Mouse (Mus musculus): ENCODE data around the gene Madd. TPM values are rescaled to one million over a fixed set of nuclear protein-coding genes. Genes with fewer than 3 reads are reported as not detected.
A peak's percentile ranks its signal among the peaks of the same experiment; 100 is the strongest.

Madd gene
- polyA plus RNA-seq, 1 experiment = 152 TPM

DNA sequence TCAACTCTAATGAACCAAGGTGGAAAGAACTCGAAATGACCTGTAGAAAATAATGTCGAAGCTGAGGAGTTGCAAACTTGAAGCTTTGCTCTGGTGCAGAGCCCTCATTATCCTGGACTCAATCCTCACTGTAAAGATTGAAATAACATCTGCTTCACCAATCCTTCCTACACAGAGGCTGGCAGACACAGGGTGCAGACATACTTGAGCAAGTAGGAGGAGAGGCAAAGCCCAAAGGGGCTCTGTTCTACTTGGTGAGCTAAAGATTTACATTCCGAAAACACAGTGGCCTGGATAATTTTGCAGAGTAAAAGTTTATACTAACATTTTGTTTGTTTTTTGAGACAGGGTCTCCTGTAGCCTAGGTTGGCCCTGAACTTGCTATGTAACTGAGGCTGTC is 15.3 kb upstream of the Madd start:
- no peak overlapping the region for H3K4me3 ChIP-seq (ENCODE audit: insufficient read depth, low read length)
- H3K27ac ChIP-seq (ENCODE audit: insufficient read depth, low read length) = no peak overlapping the region
- TF ChIP-seq CTCF (IDR thresholded peaks at IDR 0.05; ENCODE audit: extremely low read depth, insufficient read depth, low read length) = no peak
- TF ChIP-seq POLR2A (IDR thresholded peaks at IDR 0.05; ENCODE audit: extremely low read depth, insufficient read depth, low read length) = no peak
- peaks cover 8% of the 10 kb centered on the region; the same call in 1 of the 2 replicates for H3K4me1 ChIP-seq (ENCODE audit: control insufficient read depth, insufficient read depth, low read length)

DNA sequence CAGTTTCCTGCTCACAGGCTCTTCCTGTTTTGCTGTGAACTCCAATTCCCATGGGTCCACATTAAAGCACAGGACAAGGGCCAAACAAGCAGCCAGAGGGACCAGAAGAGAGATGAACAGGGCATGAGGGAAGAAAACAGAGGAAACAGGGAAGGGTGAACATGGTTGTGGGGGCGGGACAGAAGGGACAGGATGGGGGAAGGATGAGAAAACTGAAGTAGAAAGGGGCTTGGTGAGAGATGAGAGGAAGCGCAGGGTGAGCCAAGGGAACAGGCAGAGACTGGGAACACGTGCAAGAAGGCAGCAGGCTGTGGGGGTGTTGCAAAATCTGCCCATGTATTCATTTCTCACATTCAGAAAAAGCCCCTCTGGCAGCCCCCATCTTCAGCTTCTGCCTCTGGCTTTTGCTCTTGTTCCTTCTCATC is 13.0 kb upstream of the Madd start:
- H3K4me1 ChIP-seq (ENCODE audit: control insufficient read depth, insufficient read depth, low read length) = peaks cover 5% of the 10 kb centered on the region; the same call in 1 of the 2 replicates
- no peak overlapping the region for H3K4me3 ChIP-seq (ENCODE audit: insufficient read depth, low read length)
- 0 out of 2 replicates have a peak overlapping the region, but pooled peaks have one; percentile 19 for H3K27ac ChIP-seq (ENCODE audit: insufficient read depth, low read length)
- TF ChIP-seq POLR2A (IDR thresholded peaks at IDR 0.05; ENCODE audit: extremely low read depth, insufficient read depth, low read length) (no peak), CTCF (IDR thresholded peaks at IDR 0.05; ENCODE audit: extremely low read depth, insufficient read depth, low read length) (no peak)

DNA sequence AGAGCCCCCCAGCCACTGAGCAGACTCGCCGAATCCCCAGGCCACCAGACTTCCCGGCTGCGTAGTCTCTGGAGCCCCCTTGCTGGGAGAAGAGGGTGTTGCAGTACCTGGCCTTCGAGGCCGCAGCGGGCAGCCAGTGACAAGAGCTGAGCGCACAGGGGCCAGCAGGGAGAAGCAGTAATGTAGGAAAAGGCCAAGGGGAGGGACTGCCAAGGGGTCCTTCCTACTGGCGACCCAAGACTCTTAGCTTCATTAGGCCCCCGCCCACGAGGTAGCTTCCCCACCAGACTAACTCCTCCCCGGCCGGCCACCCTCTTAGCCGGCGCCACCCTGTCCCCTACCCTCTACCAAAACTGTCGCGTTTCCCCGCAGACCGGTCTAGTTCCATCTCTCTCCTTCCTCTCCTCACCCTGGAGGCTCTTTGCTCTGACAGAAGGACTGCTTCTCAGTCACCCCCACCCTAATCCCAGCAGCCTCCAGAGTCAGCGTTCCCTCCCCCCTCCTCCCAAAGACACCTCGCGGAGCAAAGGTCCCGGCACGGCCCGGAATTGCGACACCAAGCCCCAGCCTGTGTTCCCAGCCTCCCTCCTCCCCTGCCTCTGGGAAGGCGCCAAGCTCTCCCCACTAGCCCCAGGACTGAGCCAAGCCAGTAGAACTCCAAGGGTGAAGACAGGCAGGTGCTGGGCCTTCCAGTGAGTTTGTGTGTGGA is 11.1 kb upstream of the Madd start:
- peak overlapping the region; percentile 51 for H3K27ac ChIP-seq (ENCODE audit: insufficient read depth, low read length)

DNA sequence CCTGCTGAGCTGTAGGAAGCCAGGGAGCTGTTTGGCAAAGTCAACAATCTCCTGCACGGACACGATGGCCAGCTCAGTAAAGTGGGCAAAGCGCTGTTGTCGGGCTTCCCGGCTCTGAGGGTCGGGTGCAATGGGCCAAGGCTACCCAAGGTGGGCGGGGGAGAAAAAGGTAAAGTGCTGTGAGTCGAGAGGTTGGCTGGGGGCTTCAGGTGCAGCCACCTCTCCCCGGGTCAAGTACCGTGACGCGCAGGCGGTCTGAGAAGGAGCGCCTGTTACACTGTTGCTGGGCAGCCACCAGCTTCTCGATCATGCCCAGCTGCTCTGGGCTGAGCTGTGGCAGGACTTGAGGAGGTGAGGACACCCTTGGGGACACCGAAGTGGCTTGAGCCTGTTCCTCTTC is 6.9 kb upstream of the Madd start:
- TF ChIP-seq CTCF (IDR thresholded peaks at IDR 0.05; ENCODE audit: extremely low read depth, insufficient read depth, low read length) (no peak), POLR2A (IDR thresholded peaks at IDR 0.05; ENCODE audit: extremely low read depth, insufficient read depth, low read length) (no peak)
- Histone ChIP-seq H3K27ac (ENCODE audit: insufficient read depth, low read length) (no peak overlapping the region), H3K4me1 (ENCODE audit: control insufficient read depth, insufficient read depth, low read length) (no peaks in the 10 kb centered on the region), H3K4me3 (ENCODE audit: insufficient read depth, low read length) (no peak overlapping the region)

More for the DNA sequence above, 11.1 kb upstream of the Madd start:
- Histone ChIP-seq H3K4me3 (ENCODE audit: insufficient read depth, low read length) (peak overlapping the region; percentile 30), H3K4me1 (ENCODE audit: control insufficient read depth, insufficient read depth, low read length) (peaks cover 5% of the 10 kb centered on the region; the same call in 1 of the 2 replicates)
- TF ChIP-seq POLR2A (IDR thresholded peaks at IDR 0.05; ENCODE audit: extremely low read depth, insufficient read depth, low read length) (no peak), CTCF (IDR thresholded peaks at IDR 0.05; ENCODE audit: extremely low read depth, insufficient read depth, low read length) (peak; percentile 57; the same call in 1 of the 2 replicates)

DNA sequence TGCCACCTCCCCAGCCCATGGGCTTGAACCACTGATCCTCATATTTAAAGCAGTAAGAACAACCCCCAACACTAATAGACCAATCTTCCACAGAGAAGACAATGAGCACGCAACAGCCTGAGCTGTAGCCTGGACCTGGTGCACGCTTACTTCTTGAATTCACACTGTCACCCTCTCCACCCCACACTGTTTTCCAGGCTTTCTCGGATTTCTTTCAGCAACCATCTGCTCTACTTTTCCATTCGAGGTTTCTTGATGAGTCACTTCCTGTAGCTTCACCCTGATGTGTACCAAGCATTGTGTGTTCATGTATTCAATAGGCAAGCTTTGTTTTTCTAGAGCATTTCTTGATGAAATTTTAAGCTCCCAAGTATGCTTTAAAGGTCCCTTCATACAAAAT is 3.8 kb upstream of the Madd start:
- no peak overlapping the region for H3K27ac ChIP-seq (ENCODE audit: insufficient read depth, low read length)

DNA sequence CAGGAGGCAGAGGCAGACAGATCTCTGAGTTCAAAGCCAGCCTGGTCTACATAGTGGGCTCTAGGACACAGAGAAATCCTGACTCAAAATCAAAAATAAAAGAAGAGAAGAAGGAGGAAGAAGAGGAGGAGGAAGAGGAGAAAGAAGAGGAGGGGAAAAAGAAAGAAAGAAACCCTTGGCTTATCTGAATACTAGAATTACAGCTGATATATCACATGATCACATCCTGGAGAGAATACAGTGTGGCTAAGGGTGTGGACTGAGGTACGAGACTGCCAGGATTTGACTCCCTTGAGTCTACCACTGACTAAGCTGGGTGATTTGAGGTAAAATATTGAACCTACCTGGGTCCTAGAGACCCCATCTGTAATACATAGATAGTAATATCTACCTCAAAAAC is 2.6 kb upstream of the Madd start:
- H3K4me3 ChIP-seq (ENCODE audit: insufficient read depth, low read length) = no peak overlapping the region
- TF ChIP-seq CTCF (IDR thresholded peaks at IDR 0.05; ENCODE audit: extremely low read depth, insufficient read depth, low read length) = no peak
- TF ChIP-seq POLR2A (IDR thresholded peaks at IDR 0.05; ENCODE audit: extremely low read depth, insufficient read depth, low read length) = no peak
- H3K27ac ChIP-seq (ENCODE audit: insufficient read depth, low read length) = no peak overlapping the region
- 0 out of 2 replicates have a peak, but pooled peaks cover 1% of the 10 kb centered on the region for H3K4me1 ChIP-seq (ENCODE audit: control insufficient read depth, insufficient read depth, low read length)

More for the DNA sequence above, 3.8 kb upstream of the Madd start:
- H3K4me3 ChIP-seq (ENCODE audit: insufficient read depth, low read length) = no peak overlapping the region
- no peak for TF ChIP-seq CTCF (IDR thresholded peaks at IDR 0.05; ENCODE audit: extremely low read depth, insufficient read depth, low read length)
- 0 out of 2 replicates have a peak, but pooled peaks cover 1% of the 10 kb centered on the region for H3K4me1 ChIP-seq (ENCODE audit: control insufficient read depth, insufficient read depth, low read length)

DNA sequence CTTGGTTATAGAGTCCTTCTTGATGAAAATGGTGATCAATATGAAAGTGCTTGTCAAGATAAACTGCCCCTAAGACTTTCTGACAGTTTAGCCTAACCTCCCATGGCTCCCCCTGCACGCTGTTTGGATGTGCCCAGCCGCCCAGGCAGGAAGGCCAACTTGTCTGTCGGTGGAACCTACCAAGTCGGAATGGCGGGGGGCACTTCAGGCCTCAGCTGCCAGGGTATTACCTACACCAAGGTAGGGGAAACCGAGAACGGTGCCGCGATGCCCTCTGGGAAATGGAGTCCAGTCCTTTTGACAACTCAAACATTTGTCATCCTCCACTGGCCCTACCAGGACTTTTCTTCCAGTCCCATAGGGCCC is 506 bp downstream of the Madd start:
- H3K4me1 ChIP-seq (ENCODE audit: control insufficient read depth, insufficient read depth, low read length) = peaks cover 3% of the 10 kb centered on the region; the same call in 1 of the 2 replicates
- peak overlapping the region; percentile 64 for H3K27ac ChIP-seq (ENCODE audit: insufficient read depth, low read length)
- H3K4me3 ChIP-seq (ENCODE audit: insufficient read depth, low read length) = peak overlapping the region; percentile 82
- no peak for TF ChIP-seq CTCF (IDR thresholded peaks at IDR 0.05; ENCODE audit: extremely low read depth, insufficient read depth, low read length)
- TF ChIP-seq POLR2A (IDR thresholded peaks at IDR 0.05; ENCODE audit: extremely low read depth, insufficient read depth, low read length) = no peak

DNA sequence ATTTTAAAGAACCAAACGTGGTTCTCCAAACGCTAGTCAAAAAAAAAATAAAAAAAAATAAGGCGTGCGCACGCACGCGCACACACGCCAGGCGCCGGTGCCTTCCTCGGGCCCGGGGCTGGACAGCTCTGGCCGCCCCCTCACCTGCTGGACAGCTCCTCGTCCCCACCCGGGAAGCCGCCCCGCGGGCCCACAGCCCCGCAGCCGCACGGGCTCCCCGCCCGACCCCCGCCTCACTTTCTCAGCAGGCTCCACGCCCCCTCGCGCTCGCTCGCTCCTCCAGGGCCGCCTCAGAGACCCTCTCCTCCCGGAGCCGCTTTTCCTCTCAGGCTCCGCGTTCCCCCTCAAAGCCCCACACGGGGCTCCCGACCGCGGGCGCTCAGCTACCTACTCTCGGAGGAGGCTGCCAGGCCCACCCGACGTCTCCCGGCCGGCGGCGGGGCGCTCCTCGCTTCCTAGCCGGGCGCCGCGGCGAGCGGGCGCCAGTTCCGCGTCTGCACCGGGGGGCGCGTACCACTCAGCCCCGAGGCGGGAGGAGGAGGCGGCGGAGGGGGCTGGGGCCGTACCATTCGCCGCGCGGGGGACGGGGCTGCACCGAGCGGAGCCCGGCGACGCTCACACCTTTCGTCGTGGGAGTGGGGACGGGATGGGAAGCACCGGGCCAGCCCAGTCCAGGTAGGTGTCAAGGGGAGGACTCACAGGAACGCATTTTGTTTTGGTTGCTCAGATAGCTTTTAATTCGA is 1.1 kb downstream of the Madd start:
- TF ChIP-seq POLR2A (IDR thresholded peaks at IDR 0.05; ENCODE audit: extremely low read depth, insufficient read depth, low read length) (no peak; the same call in 1 of the 2 replicates), CTCF (IDR thresholded peaks at IDR 0.05; ENCODE audit: extremely low read depth, insufficient read depth, low read length) (no peak)
- H3K4me1 ChIP-seq (ENCODE audit: control insufficient read depth, insufficient read depth, low read length) = peaks cover 3% of the 10 kb centered on the region; the same call in 1 of the 2 replicates

DNA sequence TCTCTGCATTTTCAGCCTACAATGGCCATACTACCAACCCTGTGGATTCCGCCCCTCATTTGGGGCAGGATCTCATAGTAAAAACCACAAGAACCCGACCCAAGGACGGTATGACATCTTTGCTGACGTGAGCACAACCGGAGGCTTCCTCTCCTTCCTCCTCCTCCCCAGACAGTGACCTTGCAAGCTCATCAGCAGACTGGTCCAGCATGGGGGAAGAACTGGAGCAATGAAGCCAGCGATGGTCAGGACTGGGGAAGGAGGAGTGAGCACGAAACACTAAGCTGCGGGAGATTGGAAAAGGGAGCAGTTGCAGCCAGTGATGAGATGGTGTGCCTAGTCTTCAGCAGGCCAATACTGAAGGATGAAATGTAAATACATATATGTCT is 1.6 kb downstream of the Madd start:
- TF ChIP-seq CTCF (IDR thresholded peaks at IDR 0.05; ENCODE audit: extremely low read depth, insufficient read depth, low read length) (no peak), POLR2A (IDR thresholded peaks at IDR 0.05; ENCODE audit: extremely low read depth, insufficient read depth, low read length) (peak; percentile 40; the same call in 1 of the 2 replicates)
- Histone ChIP-seq H3K4me3 (ENCODE audit: insufficient read depth, low read length) (peak overlapping the region; percentile 82), H3K27ac (ENCODE audit: insufficient read depth, low read length) (peak overlapping the region; percentile 14), H3K4me1 (ENCODE audit: control insufficient read depth, insufficient read depth, low read length) (peaks cover 3% of the 10 kb centered on the region; the same call in 1 of the 2 replicates)

More for the DNA sequence above, 1.1 kb downstream of the Madd start:
- Histone ChIP-seq H3K27ac (ENCODE audit: insufficient read depth, low read length) (peak overlapping the region; percentile 64), H3K4me3 (ENCODE audit: insufficient read depth, low read length) (peak overlapping the region; percentile 82)

Data from cortical plate, adult 2 months (tissue).